ENCODE assay signal across 18 mouse cellular contexts in genomic region chr12:50932496-50932895, GRCm38 (mm10).
A peak's percentile ranks its signal among the peaks of the same experiment; 100 is the strongest.
DNase-seq lines count a peak whose midpoint lies in the region; ATAC-seq lines count a peak whose summit lies in the region.
"Had no signal": no experiment of that assay in that cellular context is flagged by ENCODE, and none has a peak within 500 bp of the region (broad histone marks: within the 10 kb centered on the region; RNA-seq: fewer than 3 reads in every experiment).

No protein-coding gene starts in this region.

- peak; percentile 60 for ATAC-seq in frontal cortex, adult (ENCODE audit: low TSS enrichment)
- ATAC-seq: activated CD4-positive, CD25-positive, alpha-beta regulatory T cell, adult 4 months; CD4-positive, CD25-positive, alpha-beta regulatory T cell, adult 4 months; Patski had no signal

- no peak for DNase-seq in frontal cortex, postnatal 10 days (ENCODE audit: low spot score in 2 of 2)
- DNase-seq in brain, adult 2 months (ENCODE audit: low read depth, low spot score): peak; percentile 51
- DNase-seq in kidney, adult 18-20 months: no peak
- DNase-seq: adrenal gland, adult 2 months; adrenal gland, adult 8-10 months; adrenal gland, postnatal 10 days; adrenal gland, postnatal 14 days; adrenal gland, postnatal 25 days; adrenal gland, postnatal 36 days; B cell, adult 2 months; cerebellum, adult 11 months; cerebellum, adult 11-12 months; cerebellum, adult 18-20 months; cerebellum, adult 2 months had no signal
